Mouse (Mus musculus) ES-E14 (cell line): ENCODE results near the gene Sec24b. TPM values are rescaled to one million over a fixed set of nuclear protein-coding genes. Genes with fewer than 3 reads are reported as not detected.

Experiments
- DNase-seq: peaks from one replicate; pipeline ENCODE4 v3.0.0-alpha.2; 2013; ENCODE audit warnings: low read depth, low spot score
- H3K27ac ChIP-seq: 2 replicates; pipeline ENCODE4 v1.5.1; 2012; ENCODE audit warnings: low read depth, mild to moderate bottlenecking, low read length, moderate library complexity, mixed read lengths; ENCODE audit not compliant: poor library complexity, insufficient read depth, severe bottlenecking
- H3K36me3 ChIP-seq: 2 replicates; pipeline ENCODE4 v1.6.1; 2012; ENCODE audit warnings: mild to moderate bottlenecking, low read length, moderate library complexity, mixed read lengths; ENCODE audit not compliant: control insufficient read depth, poor library complexity, insufficient read depth, severe bottlenecking
- H3K4me1 ChIP-seq, 2 experiments: fragments of 150-350 bp in 1 of 2; sonication (generic) in 1 of 2; 2 replicates each; pipeline ENCODE4 v1.6.1; 2012; ENCODE audit warnings: low read length in 2 of 2, mild to moderate bottlenecking in 1 of 2, mixed read lengths in 1 of 2; ENCODE audit not compliant: control insufficient read depth in 2 of 2, insufficient read depth in 2 of 2, poor library complexity in 1 of 2
- H3K4me3 ChIP-seq, 2 experiments: fragments of 150-350 bp in 1 of 2; sonication (generic) in 1 of 2; 2 replicates each; pipeline ENCODE4 v1.5.1; 2012; ENCODE audit warnings: low read length in 2 of 2, low read depth in 1 of 2, mild to moderate bottlenecking in 1 of 2, mixed read lengths in 1 of 2; ENCODE audit not compliant: insufficient read depth in 1 of 2, poor library complexity in 1 of 2, severe bottlenecking in 1 of 2
- H3K9ac ChIP-seq: 2 replicates; pipeline ENCODE4 v1.6.1; 2012; ENCODE audit warnings: low read depth, mild to moderate bottlenecking, low read length, mixed read lengths; ENCODE audit not compliant: poor library complexity, insufficient read depth, severe bottlenecking
- H3K9me3 ChIP-seq: fragments of 150-350 bp; sonication (generic); 2 replicates; pipeline ENCODE4 v1.6.1; 2012; ENCODE audit warnings: low read depth, mild to moderate bottlenecking, low read length; ENCODE audit not compliant: control insufficient read depth, insufficient read depth
- CHD2 ChIP-seq: IDR thresholded peaks from 2 replicates; pipeline ENCODE4 v1.6.1; 2014; ENCODE audit warnings: mild to moderate bottlenecking, low read depth, low read length, inconsistent platforms
- HCFC1 ChIP-seq: IDR thresholded peaks from 2 replicates; pipeline ENCODE4 v1.6.1; 2012; ENCODE audit warnings: low read length, inconsistent platforms, borderline replicate concordance; ENCODE audit not compliant: insufficient read depth
- MAFK ChIP-seq: IDR thresholded peaks from 2 replicates; pipeline ENCODE4 v1.6.1; 2014; ENCODE audit warnings: mild to moderate bottlenecking, low read depth, low read length, inconsistent platforms; ENCODE audit not compliant: insufficient read depth
- ZC3H11A ChIP-seq: IDR thresholded peaks from 2 replicates; pipeline ENCODE4 v1.6.1; 2012; ENCODE audit warnings: low read depth, mild to moderate bottlenecking, inconsistent platforms, low read length, borderline replicate concordance
- ZNF384 ChIP-seq: IDR thresholded peaks from 2 replicates; pipeline ENCODE4 v1.6.1; 2012; ENCODE audit warnings: low read depth, low read length, inconsistent platforms
- in situ Hi-C, 2 experiments: fragments of 600-800 bp; cut with MboI; formaldehyde crosslinking; loops; one replicate each; pipeline ENCODE4 v1.15.1; 2025; ENCODE audit warnings: low sequenced_read_pairs in 2 of 2, inconsistent platforms in 1 of 2; ENCODE audit not compliant: unreplicated experiment in 2 of 2
- total RNA-seq: library from RNA; depleted of rRNA; stranded (reverse); fragments of 300-350 nt; gene quantifications from 2 replicates; pipeline ENCODE4 v1.2.3, GENCODE M21; 2012

The Sec24b gene
- total RNA-seq, 1 experiment: 39.6 TPM

GRCm38 (mm10) chr3:130040017-130040416, 21.3 kb downstream of the Sec24b start:
- no peak overlapping the region for H3K27ac ChIP-seq
- TF ChIP-seq HCFC1 (no peak), CHD2 (no peak), MAFK (no peak), ZNF384 (no peak), ZC3H11A (no peak)
- H3K9me3 ChIP-seq: no peaks in the 10 kb centered on the region
- in situ Hi-C loops: no loop called here
- no peak overlapping the region for H3K4me3 ChIP-seq
- no peak overlapping the region for H3K9ac ChIP-seq
- H3K36me3 ChIP-seq: peaks cover 15% of the 10 kb centered on the region; the same call in 1 of the 2 replicates
- H3K4me1 ChIP-seq: no peaks in the 10 kb centered on the region
- no peak for DNase-seq

- Histone ChIP-seq H3K4me1 (no peaks in the 10 kb centered on the region), H3K36me3 (peaks cover 23% of the 10 kb centered on the region)
These were observed 32.6 kb downstream of the Sec24b start for GRCm38 (mm10) chr3:130028741-130029140.

GRCm38 (mm10) chr3:130026181-130026580, 35.2 kb downstream of the Sec24b start:
- H3K9ac ChIP-seq: no peak overlapping the region
- TF ChIP-seq HCFC1 (no peak), ZNF384 (no peak), ZC3H11A (no peak)
- no peaks in the 10 kb centered on the region for H3K4me1 ChIP-seq
- in situ Hi-C loops: no loop called here
- no peak overlapping the region for H3K4me3 ChIP-seq
- DNase-seq: no peak
- no peak overlapping the region for H3K27ac ChIP-seq
- no peaks in the 10 kb centered on the region for H3K9me3 ChIP-seq
- peaks cover 17% of the 10 kb centered on the region for H3K36me3 ChIP-seq

More at GRCm38 (mm10) chr3:130028741-130029140, 32.6 kb downstream of the Sec24b start:
- in situ Hi-C loops: no loop called here
- no peak overlapping the region for H3K27ac ChIP-seq
- TF ChIP-seq ZC3H11A (no peak), MAFK (no peak), CHD2 (no peak), ZNF384 (no peak), HCFC1 (no peak)
- no peak for DNase-seq
- H3K9me3 ChIP-seq: no peaks in the 10 kb centered on the region
- no peak overlapping the region for H3K9ac ChIP-seq
- no peak overlapping the region for H3K4me3 ChIP-seq

DNA sequence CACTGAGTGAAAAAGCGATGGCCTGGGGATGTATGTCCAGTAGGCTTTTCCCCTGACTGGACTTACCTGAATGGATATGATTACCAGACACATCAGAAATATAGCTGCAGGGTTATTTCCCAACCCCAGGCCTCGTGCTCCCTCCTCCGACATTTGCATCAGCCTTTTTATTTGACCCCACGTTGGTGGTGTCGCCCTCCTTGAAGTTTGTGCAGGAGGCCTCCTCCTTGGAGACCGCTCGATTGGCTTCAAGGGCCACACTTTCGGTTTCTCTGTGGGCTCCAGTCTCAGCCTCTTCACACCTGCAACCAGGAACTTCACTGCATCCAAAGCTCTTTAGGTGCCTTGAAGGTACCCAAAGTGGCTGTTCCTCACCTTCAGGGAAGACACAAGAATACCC, 35.8 kb downstream of the Sec24b start:
- no peak for DNase-seq
- no peaks in the 10 kb centered on the region for H3K9me3 ChIP-seq

GRCm38 (mm10) chr3:130012943-130013342, 48.4 kb downstream of the Sec24b start:
- Histone ChIP-seq H3K36me3 (peaks cover 4% of the 10 kb centered on the region; the same call in 1 of the 2 replicates), H3K9me3 (no peaks in the 10 kb centered on the region), H3K27ac (no peak overlapping the region), H3K9ac (no peak overlapping the region), H3K4me3 (no peak overlapping the region), H3K4me1 (no peaks in the 10 kb centered on the region)
- no peak for DNase-seq
- in situ Hi-C loops: no loop called here
- TF ChIP-seq ZC3H11A (no peak), HCFC1 (no peak), MAFK (no peak), CHD2 (no peak), ZNF384 (no peak)

More for the DNA sequence above, 35.8 kb downstream of the Sec24b start:
- Histone ChIP-seq H3K4me3 (no peak overlapping the region), H3K36me3 (peaks cover 17% of the 10 kb centered on the region), H3K27ac (no peak overlapping the region), H3K4me1 (no peaks in the 10 kb centered on the region), H3K9ac (no peak overlapping the region)
- in situ Hi-C loops: no loop called here
- TF ChIP-seq ZNF384 (no peak), CHD2 (no peak), ZC3H11A (no peak), HCFC1 (no peak), MAFK (no peak)
